Mouse (Mus musculus): ENCODE data around the gene Vamp9. TPM values are rescaled to one million over a fixed set of nuclear protein-coding genes. Genes with fewer than 3 reads are reported as not detected.
A peak's percentile ranks its signal among the peaks of the same experiment; 100 is the strongest.

Gene Vamp9
- polyA plus RNA-seq, 1 experiment from 2014 or later, result 0.75 TPM

DNA sequence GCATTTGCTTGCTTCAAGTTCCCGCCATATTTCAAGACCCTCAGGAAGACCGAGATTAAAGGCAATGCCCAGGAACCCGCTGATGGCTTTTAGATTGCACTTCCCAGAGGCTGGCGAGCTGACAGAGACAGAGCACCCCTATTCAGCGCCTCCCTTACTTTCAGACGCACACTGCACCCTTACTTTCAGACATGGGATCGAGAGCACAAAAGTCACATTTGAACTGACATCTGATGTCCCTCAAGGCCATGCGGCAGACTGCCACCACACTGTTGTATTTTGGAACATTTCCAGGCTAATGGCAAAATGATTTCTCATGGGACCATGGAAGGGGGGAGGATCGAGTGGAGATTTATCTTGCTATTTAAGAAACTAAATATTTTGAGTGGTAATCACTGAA is 28.5 kb upstream of the Vamp9 start:
- no peaks in the 10 kb centered on the region for H3K27me3 ChIP-seq (replicated peaks; ENCODE audit: control insufficient read depth, insufficient read depth, low read length)
- WGBS, result 79% methylated on average over 9 of the region's 9 CpGs
- H3K27ac ChIP-seq (ENCODE audit: low read depth, low read length), result no peak overlapping the region
- no peak overlapping the region for H3K4me2 ChIP-seq (ENCODE audit: low read length)
- ATAC-seq (no peak), DNase-seq (ENCODE audit: low spot score) (no peak)
- H3K9ac ChIP-seq (ENCODE audit: low read length), result no peak overlapping the region
- no peaks in the 10 kb centered on the region for H3K4me1 ChIP-seq (ENCODE audit: control insufficient read depth, insufficient read depth, low read length)
- H3K4me3 ChIP-seq (ENCODE audit: low read depth, low read length), result no peak overlapping the region
- H3K36me3 ChIP-seq (ENCODE audit: control insufficient read depth, insufficient read depth, low read length), result no peaks in the 10 kb centered on the region
- H3K9me3 ChIP-seq (replicated peaks; ENCODE audit: control insufficient read depth, low read length), result 0 out of 2 replicates have a peak, but pooled peaks cover 2% of the 10 kb centered on the region

- Histone ChIP-seq H3K27ac (ENCODE audit: low read depth, low read length) (no peak overlapping the region), H3K36me3 (ENCODE audit: control insufficient read depth, insufficient read depth, low read length) (no peaks in the 10 kb centered on the region), H3K9me3 (replicated peaks; ENCODE audit: control insufficient read depth, low read length) (no peaks in the 10 kb centered on the region), H3K4me3 (ENCODE audit: low read depth, low read length) (no peak overlapping the region), H3K4me2 (ENCODE audit: low read length) (no peak overlapping the region), H3K4me1 (ENCODE audit: control insufficient read depth, insufficient read depth, low read length) (no peaks in the 10 kb centered on the region), H3K27me3 (replicated peaks; ENCODE audit: control insufficient read depth, insufficient read depth, low read length) (no peaks in the 10 kb centered on the region), H3K9ac (ENCODE audit: low read length) (no peak overlapping the region)
- DNase-seq (ENCODE audit: low spot score), result no peak
- WGBS, result 93% methylated on average over 3 of the region's 3 CpGs
- no peak for ATAC-seq
Measured at GRCm38 (mm10) chr5:99882441-99882840, 23.6 kb upstream of the Vamp9 start.

GRCm38 (mm10) chr5:99884035-99884434 is 22.0 kb upstream of the Vamp9 start:
- no peak for ATAC-seq
- no peak overlapping the region for H3K9ac ChIP-seq (ENCODE audit: low read length)
- no peak overlapping the region for H3K27ac ChIP-seq (ENCODE audit: low read depth, low read length)
- H3K27me3 ChIP-seq (replicated peaks; ENCODE audit: control insufficient read depth, insufficient read depth, low read length), result no peaks in the 10 kb centered on the region
- 91% methylated on average over 4 of the region's 4 CpGs for WGBS
- no peaks in the 10 kb centered on the region for H3K9me3 ChIP-seq (replicated peaks; ENCODE audit: control insufficient read depth, low read length)
- no peaks in the 10 kb centered on the region for H3K36me3 ChIP-seq (ENCODE audit: control insufficient read depth, insufficient read depth, low read length)
- no peak for DNase-seq (ENCODE audit: low spot score)
- H3K4me2 ChIP-seq (ENCODE audit: low read length), result no peak overlapping the region
- H3K4me3 ChIP-seq (ENCODE audit: low read depth, low read length), result no peak overlapping the region
- H3K4me1 ChIP-seq (ENCODE audit: control insufficient read depth, insufficient read depth, low read length), result no peaks in the 10 kb centered on the region

GRCm38 (mm10) chr5:99887133-99887532 is 18.9 kb upstream of the Vamp9 start:
- H3K36me3 ChIP-seq (ENCODE audit: control insufficient read depth, insufficient read depth, low read length), result no peaks in the 10 kb centered on the region
- H3K4me3 ChIP-seq (ENCODE audit: low read depth, low read length), result no peak overlapping the region
- ATAC-seq (no peak), DNase-seq (ENCODE audit: low spot score) (no peak)
- WGBS, result 91% methylated on average over 1 of the region's 1 CpGs
- H3K27me3 ChIP-seq (replicated peaks; ENCODE audit: control insufficient read depth, insufficient read depth, low read length), result no peaks in the 10 kb centered on the region
- H3K4me2 ChIP-seq (ENCODE audit: low read length), result no peak overlapping the region
- no peaks in the 10 kb centered on the region for H3K9me3 ChIP-seq (replicated peaks; ENCODE audit: control insufficient read depth, low read length)
- no peak overlapping the region for H3K27ac ChIP-seq (ENCODE audit: low read depth, low read length)
- no peak overlapping the region for H3K9ac ChIP-seq (ENCODE audit: low read length)
- no peaks in the 10 kb centered on the region for H3K4me1 ChIP-seq (ENCODE audit: control insufficient read depth, insufficient read depth, low read length)

GRCm38 (mm10) chr5:99891516-99892441 is 14.3 kb upstream of the Vamp9 start:
- Histone ChIP-seq H3K4me2 (ENCODE audit: low read length) (no peak overlapping the region), H3K4me3 (ENCODE audit: low read depth, low read length) (no peak overlapping the region), H3K4me1 (ENCODE audit: control insufficient read depth, insufficient read depth, low read length) (no peaks in the 10 kb centered on the region), H3K27me3 (replicated peaks; ENCODE audit: control insufficient read depth, insufficient read depth, low read length) (no peaks in the 10 kb centered on the region), H3K9ac (ENCODE audit: low read length) (no peak overlapping the region), H3K36me3 (ENCODE audit: control insufficient read depth, insufficient read depth, low read length) (no peaks in the 10 kb centered on the region), H3K9me3 (replicated peaks; ENCODE audit: control insufficient read depth, low read length) (no peaks in the 10 kb centered on the region), H3K27ac (ENCODE audit: low read depth, low read length) (no peak overlapping the region)
- peak; percentile 90 for DNase-seq (ENCODE audit: low spot score)
- 67% methylated on average over 12 of the region's 12 CpGs for WGBS
- ATAC-seq, result peak; percentile 72

DNA sequence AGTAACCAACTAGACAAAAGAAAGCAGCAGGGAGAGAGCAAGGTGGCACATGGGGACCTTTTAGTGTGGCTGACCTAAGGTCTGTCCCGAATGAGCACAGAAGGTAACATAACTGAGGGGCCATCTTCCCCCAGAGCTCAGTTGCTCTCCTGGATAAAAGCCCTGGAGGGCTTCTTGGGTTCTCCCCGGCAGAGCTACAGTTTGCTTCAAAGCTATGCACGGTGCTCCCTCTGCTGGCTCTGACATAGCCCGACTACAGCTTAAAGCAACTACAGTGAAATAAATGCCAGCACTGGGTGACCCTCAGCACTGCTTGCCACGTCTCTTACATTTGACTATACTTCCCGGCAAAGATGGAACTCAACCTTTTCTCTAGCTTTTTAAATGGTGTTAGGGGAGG is 6.0 kb upstream of the Vamp9 start:
- H3K9me3 ChIP-seq (replicated peaks; ENCODE audit: control insufficient read depth, low read length), result no peaks in the 10 kb centered on the region
- H3K9ac ChIP-seq (ENCODE audit: low read length), result no peak overlapping the region
- H3K27me3 ChIP-seq (replicated peaks; ENCODE audit: control insufficient read depth, insufficient read depth, low read length), result 0 out of 2 replicates have a peak, but pooled peaks cover 3% of the 10 kb centered on the region
- no peak overlapping the region for H3K27ac ChIP-seq (ENCODE audit: low read depth, low read length)
- H3K4me2 ChIP-seq (ENCODE audit: low read length), result no peak overlapping the region
- H3K36me3 ChIP-seq (ENCODE audit: control insufficient read depth, insufficient read depth, low read length), result no peaks in the 10 kb centered on the region
- ATAC-seq (peak; percentile 86), DNase-seq (ENCODE audit: low spot score) (peak; percentile 91)
- H3K4me3 ChIP-seq (ENCODE audit: low read depth, low read length), result no peak overlapping the region
- H3K4me1 ChIP-seq (ENCODE audit: control insufficient read depth, insufficient read depth, low read length), result no peaks in the 10 kb centered on the region
- WGBS, result 13% methylated on average over 6 of the region's 6 CpGs

- ATAC-seq (no peak), DNase-seq (ENCODE audit: low spot score) (no peak)
- Histone ChIP-seq H3K36me3 (ENCODE audit: control insufficient read depth, insufficient read depth, low read length) (no peaks in the 10 kb centered on the region), H3K4me1 (ENCODE audit: control insufficient read depth, insufficient read depth, low read length) (no peaks in the 10 kb centered on the region), H3K4me3 (ENCODE audit: low read depth, low read length) (no peak overlapping the region), H3K27ac (ENCODE audit: low read depth, low read length) (no peak overlapping the region), H3K9me3 (replicated peaks; ENCODE audit: control insufficient read depth, low read length) (no peaks in the 10 kb centered on the region), H3K9ac (ENCODE audit: low read length) (no peak overlapping the region), H3K4me2 (ENCODE audit: low read length) (peak overlapping the region; percentile 59; the same call in 1 of the 2 replicates), H3K27me3 (replicated peaks; ENCODE audit: control insufficient read depth, insufficient read depth, low read length) (no peaks in the 10 kb centered on the region)
- 76% methylated on average over 7 of the region's 7 CpGs for WGBS
Measured at GRCm38 (mm10) chr5:99905731-99906130, 323 bp upstream of the Vamp9 start.

- H3K4me3 ChIP-seq (ENCODE audit: low read depth, low read length), result no peak overlapping the region
- H3K4me2 ChIP-seq (ENCODE audit: low read length), result no peak overlapping the region
- no peaks in the 10 kb centered on the region for H3K36me3 ChIP-seq (ENCODE audit: control insufficient read depth, insufficient read depth, low read length)
- H3K4me1 ChIP-seq (ENCODE audit: control insufficient read depth, insufficient read depth, low read length), result no peaks in the 10 kb centered on the region
- H3K9me3 ChIP-seq (replicated peaks; ENCODE audit: control insufficient read depth, low read length), result no peaks in the 10 kb centered on the region
- no peaks in the 10 kb centered on the region for H3K27me3 ChIP-seq (replicated peaks; ENCODE audit: control insufficient read depth, insufficient read depth, low read length)
- DNase-seq (ENCODE audit: low spot score) (no peak), ATAC-seq (no peak)
- 51% methylated on average over 7 of the region's 7 CpGs for WGBS
- H3K9ac ChIP-seq (ENCODE audit: low read length), result no peak overlapping the region
- H3K27ac ChIP-seq (ENCODE audit: low read depth, low read length), result no peak overlapping the region
Measured at GRCm38 (mm10) chr5:99915494-99915893, 9.4 kb downstream of the Vamp9 start.

DNA sequence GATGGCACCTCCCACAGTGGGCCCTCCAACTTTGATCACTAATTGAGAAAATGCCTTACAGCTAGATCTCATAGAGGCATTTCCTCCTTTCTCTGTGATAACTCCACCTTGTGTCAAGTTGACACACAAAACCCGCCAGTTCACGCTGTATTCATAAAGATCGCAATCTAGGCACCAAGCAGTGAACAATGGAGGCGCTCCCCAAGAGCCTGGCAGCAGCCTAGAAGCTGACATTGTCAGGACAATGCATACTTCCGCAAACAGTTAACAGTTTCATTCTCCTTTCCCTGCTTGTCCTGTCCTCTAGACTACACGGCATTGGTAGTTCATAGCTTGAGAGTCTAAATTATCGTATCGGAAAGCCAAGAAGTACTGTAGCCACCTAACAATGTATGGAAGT is 16.0 kb downstream of the Vamp9 start:
- no peak overlapping the region for H3K4me2 ChIP-seq (ENCODE audit: low read length)
- no peaks in the 10 kb centered on the region for H3K4me1 ChIP-seq (ENCODE audit: control insufficient read depth, insufficient read depth, low read length)
- no peak overlapping the region for H3K4me3 ChIP-seq (ENCODE audit: low read depth, low read length)
- H3K9me3 ChIP-seq (replicated peaks; ENCODE audit: control insufficient read depth, low read length), result no peaks in the 10 kb centered on the region
- ATAC-seq, result no peak
- no peak overlapping the region for H3K9ac ChIP-seq (ENCODE audit: low read length)
- no peaks in the 10 kb centered on the region for H3K36me3 ChIP-seq (ENCODE audit: control insufficient read depth, insufficient read depth, low read length)
- 71% methylated on average over 8 of the region's 8 CpGs for WGBS
- no peak overlapping the region for H3K27ac ChIP-seq (ENCODE audit: low read depth, low read length)
- no peaks in the 10 kb centered on the region for H3K27me3 ChIP-seq (replicated peaks; ENCODE audit: control insufficient read depth, insufficient read depth, low read length)
- DNase-seq (ENCODE audit: low spot score), result no peak

All from forebrain, embryonic 14.5 days (tissue).